Mouse (Mus musculus) thymus, postnatal 10 days (tissue): ENCODE data around the gene Gjb5.
A peak's percentile ranks its signal among the peaks of the same experiment; 100 is the strongest.

ENCODE experiments used
- DNase-seq, 2 experiments: peaks; one replicate each; pipeline ENCODE4 v3.0.0; 2021; ENCODE audit warnings: low spot score in 2 of 2

Gene Gjb5

DNA sequence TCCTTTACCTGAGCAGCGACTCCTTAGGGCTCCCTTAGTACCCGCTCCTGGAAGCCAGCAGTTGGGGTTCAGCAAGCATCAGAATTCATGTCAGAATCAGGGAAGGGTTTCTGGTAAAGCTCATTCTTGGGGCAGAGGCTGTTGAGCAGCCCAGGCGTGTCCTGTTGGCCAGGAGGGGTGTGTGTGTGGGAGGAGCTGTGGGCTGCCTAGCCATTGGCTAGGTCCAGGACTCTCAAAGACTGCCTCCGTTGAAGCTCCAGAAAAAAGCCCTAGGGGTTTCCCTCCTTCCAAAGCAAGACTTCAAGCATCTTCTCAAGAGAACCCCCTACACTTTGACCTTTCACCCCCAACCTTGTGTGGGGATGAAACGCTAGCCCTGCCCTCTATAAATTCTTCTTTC is at the start of gene Gjb5:
Gene Gjb5 (minus strand): TSS at position 164 of the 400 bp plus-strand sequence.
- DNase-seq = no peak

DNA sequence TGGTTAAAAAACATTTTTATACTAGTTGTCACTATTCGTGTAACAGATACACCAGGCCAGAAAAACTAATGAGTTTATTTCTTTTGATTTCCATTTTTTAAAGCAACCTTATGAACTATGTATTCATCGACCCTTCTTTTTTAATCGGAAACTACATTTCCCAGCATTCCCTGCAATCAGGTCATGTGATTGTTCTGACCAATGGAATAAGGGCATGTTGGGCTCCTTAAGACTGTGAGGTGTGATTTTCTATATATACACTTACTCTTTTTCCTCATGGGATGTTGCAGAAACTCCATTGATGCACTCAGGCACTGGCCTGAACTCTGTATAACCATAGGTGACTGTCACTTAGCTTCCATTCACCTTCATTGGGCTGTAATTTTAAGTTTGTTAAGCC is 44.6 kb upstream of the Gjb5 start:
- DNase-seq = no peak

DNA sequence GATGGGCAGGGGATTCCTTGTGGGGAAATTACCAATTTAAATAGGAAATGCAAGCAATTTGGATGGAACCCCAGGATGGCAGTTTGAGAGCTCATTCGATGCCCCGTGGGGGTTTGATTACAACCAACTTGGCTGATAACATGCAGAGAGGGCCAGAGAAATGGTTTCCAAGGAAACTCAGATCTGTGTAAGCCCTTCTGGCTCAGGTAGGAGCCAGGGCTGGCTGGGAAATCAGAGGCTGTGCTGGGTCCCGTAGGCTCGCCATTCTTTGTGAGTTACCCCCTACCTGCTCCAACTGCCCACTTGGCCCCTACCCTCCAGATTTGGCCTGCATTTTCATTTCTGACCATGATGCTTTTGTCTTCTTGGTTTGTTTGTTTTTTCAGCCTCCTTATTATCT is 44.2 kb upstream of the Gjb5 start:
- DNase-seq = no peak

DNA sequence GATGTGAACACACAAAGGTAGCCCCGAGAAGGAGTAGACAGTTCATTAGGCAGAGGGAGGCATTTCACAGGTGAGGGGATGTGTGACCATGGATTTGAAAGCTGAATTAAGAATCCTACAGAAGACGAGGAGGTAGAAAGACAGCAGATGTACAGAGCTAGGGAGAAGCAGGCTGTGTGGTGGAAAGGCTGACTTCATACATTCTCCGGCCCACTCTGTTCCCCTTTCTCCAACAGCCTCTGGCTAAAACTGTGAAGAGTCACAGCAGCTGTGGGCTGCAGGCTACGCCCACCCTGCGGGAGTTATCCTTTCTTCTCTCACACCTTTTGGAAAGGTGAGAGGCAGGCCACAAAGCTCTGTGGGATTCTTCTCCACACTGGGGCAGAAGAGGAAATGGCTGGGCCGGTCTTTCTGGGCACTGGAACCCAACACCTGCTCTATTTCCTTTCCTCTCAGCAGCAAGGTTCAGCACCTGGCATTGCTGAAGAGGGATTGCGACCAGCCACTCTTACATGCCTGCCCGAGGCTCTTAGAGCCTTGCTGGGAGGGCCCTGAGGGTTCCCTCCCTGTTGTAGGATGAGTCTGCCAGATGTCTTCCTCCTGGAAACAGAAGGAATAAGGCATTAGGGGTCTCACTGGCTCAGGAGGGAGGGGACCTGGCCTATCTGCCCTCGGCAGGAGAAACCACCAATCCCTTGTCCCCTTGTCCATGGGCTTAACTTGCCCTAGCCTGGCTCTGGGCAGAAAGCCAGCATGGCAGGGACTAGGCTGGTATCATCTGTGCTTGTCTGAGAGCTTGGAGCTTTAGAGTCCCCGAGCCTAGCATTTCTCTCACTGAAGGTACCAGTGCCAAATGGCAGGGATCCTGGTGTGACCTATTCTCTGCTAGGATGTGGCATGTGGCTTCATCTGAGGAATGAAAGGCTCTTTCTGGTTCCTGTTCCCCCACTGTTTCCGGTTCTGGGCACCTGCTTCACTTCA is 42.5 kb upstream of the Gjb5 start:
- peak; percentile 8 to 9 for DNase-seq

DNA sequence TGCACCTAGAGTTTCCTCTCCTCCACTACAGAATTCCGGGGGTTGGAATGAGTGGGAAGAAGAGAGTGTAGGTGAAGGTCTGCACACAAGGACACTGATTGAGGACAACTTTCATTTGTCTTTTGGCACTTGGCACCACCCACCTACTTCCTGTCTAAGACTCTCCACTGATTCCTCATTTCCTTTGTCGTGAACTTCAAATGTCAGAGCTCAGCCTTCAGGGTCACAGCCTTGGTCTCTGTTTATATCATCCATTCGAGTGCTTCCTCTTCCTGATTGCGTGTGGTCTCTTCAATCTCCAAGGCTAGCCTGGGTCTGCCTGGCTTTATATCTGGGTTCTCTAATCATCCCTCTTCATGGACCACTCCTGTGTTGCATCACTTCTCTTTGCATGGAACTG is 37.6 kb upstream of the Gjb5 start:
- no peak for DNase-seq

DNA sequence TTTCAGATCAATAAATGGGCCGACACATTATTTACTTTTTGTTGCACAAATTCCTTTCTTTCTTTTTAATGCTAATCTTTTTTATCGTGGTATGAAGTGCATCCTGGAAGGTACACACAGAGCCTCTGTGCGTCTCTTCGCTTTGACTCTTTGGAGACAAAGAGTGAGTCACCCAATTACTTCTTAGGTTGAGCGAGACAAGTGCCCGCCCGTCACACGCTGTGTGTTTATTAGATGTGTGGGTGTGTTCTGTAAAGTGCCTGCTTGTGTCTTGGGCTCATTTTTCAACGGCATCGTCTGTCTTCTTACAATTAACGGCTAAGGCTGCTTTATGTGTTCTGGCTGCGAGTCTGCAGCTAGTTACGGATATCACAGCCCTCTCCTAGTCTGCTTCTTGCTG is 31.7 kb upstream of the Gjb5 start:
- DNase-seq = no peak

DNA sequence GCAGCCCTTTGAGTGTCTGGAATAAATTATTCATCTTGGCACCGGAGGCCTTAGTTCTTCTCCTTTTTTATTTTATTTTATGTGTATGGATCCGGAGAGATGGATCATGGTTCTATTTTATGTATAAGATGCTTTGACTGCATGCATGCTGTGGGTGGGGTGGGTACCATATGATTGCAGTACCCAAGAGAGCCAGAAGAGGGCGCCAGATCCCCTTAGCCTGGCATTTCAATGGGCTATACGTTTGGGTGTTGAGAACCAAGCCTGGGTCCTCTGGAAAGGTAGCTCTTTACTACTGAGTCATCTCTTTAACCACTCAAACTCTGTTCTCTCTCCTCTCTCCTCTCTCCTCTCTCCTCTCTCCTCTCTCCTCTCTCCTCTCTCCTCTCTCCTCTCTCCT is 19.4 kb upstream of the Gjb5 start:
- peak in 1 of 2 experiments; percentile 32 for DNase-seq

DNA sequence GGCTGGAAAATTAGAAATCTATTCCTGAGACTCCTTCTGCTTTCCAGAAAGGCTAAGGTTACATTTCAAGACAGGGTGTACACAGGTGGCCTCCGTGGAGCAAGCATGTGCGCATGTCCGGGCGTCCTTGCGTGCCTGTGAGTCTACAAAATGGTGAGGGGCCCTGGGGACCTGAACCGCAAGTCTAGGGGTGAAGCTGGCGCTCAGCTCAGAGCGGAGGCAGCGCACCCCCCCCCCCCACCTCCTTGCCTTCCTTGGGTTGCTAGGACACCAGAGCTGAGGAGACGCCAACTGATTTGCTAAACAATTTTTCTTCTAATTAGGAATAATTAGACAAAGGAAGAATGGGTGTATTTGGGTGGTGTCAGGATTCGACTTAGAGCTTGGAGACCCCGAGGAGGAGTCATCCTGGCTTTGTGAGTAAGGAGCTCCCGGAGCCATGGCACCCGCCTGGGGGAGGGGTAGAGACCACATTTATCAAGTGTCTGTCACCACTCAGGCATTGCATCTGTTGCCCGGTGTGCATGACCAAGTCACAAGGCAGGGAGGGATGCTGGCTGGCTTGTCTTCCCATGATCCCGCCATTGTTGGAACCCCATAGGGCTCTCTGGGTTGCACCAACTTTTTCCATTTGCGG is 17.7 kb upstream of the Gjb5 start:
- no peak for DNase-seq

DNA sequence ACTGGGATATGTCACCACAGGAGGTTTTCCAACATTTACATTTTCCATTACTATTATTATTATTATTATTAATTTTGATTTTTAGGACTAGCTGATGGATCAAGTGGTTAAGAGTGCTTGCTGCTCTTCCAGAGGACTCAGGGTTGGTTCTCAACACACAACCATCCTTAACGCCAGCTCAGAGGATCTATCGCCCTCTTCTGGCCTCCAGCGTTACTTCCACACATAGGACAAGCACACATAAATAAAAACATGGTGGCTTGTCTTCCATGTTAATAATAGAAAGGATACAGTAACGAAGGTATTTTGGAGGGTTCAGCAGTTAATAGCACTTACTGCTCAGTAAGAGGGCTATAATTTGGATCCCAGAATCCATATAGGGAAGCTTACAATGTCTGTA is 16.7 kb upstream of the Gjb5 start:
- no peak for DNase-seq

DNA sequence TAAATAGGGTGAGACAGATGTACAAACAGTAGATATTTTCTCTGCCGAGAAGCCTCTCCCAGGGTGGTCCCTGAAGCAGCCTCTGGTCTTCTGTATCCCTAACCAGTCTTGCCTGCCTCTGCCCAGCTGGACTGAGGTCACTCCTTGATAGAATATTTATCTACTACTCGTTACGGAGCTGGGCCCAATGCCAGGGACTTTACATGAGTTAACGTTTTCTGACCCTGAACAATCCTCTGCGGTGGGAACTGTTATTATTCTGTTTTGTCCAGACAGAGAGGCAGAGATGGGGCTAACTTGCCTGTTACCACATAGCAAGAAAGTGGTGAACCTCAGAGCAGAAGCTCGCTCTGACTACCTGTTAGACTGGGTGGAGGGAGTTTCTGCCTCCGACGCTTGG is 15.5 kb upstream of the Gjb5 start:
- DNase-seq = no peak

DNA sequence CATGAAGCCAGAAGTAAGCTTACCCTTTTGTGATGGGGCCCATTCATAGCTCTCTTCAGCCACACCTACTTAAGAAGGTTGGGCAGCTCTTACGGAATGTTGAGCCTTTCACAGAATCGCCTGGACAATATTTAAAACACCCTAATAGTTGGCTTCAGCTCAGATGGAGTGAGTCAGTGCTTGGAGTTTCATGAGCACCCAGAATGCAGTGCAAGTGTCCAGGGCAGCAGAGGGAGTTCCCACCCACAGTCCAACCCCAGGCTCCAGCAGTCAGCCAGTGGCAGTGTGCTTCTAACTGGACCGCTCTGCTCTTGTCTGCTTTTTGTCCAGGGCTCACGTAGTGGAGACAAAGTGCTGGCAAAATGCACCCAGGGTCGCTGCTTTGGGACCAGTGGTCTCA is 13.6 kb upstream of the Gjb5 start:
- no peak for DNase-seq

DNA sequence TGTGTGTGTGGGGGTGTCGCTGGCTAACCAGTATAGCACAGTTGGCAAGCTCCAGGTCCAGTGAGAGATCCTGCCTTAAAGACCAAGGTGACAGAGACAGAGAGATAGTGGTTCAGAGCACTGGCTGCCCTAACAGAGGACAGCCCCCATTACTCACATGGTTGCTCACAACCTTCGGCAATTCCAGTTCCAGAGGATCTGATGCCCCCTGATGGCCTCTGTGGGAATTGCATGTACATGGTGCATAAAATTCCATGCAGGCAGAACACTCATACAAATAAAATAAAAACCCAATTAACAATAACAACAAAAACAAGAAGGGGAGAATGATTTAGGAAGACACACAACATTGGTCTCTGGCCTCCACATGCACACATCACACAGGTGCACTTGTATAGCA is 12.5 kb upstream of the Gjb5 start:
- peak in 1 of 2 experiments; percentile 8 for DNase-seq

DNA sequence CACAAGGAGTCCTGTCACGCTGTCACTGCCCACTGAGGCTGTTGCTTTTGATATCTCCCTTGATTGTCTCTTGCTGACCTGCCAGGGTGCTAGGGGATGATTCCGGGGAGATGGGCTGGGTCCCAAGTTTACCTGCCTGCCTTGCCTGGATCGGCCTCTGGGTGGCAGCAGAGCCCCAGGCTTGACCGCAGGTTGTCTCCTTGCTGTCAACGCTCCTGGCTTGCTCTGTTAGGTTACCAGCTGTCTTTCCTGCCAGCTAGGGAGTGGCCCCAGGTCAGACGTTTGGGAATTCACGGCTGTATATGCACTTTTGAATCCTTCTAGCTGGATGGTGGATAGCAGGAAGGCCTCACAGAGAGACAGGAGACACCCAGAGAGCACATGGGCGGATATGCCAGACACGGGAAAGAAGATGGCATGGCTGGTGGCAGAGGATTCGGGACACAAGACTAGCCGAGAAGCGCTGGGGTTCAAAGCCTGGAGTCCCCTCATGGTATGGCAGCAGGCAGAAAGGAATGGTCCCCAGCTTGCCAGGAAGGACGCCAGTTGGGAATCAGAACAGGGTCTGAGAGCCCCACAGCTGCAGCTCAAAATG is 10.5 kb upstream of the Gjb5 start:
- DNase-seq = peak in 1 of 2 experiments; percentile 62

DNA sequence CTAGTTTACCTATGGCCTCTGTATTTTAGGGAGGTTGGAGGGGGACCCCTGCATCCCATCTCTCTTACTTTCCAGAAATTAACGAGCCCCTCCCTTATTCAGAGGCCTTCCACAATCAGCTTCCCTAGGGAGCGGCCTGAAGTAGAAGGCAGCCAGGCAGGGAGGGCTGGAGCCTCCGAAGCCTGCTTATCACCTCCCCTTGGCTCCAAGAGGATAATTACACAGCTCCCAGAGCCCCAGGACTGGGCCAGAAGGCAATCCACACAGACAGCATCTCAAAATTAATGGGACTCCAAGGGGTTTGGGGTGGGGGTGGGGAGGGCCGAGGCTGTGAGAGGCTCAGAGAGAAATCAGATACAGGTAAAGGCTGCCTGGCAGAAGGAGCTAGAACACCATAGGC is 7.9 kb upstream of the Gjb5 start:
- DNase-seq = no peak

DNA sequence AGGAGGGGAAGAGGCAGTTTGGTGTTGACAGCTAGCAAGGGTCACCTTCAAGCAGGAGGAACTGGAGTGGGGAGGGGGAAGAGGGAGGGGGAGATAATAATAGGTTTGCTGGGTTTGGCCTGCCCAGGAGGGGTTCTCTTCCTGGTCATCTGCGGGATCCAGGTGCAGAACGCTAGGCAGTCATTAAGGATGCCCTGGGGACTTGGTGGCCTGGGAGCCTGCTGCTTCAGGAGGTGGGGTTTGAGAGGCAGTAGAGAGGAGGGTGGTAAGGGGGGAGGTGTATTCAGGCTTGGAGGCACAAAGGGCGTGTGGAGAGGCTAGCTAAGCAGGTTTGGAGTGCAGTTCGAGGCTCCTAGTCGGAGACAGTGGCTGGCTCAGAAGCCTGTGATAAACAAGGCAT is 7.5 kb upstream of the Gjb5 start:
- DNase-seq = no peak

DNA sequence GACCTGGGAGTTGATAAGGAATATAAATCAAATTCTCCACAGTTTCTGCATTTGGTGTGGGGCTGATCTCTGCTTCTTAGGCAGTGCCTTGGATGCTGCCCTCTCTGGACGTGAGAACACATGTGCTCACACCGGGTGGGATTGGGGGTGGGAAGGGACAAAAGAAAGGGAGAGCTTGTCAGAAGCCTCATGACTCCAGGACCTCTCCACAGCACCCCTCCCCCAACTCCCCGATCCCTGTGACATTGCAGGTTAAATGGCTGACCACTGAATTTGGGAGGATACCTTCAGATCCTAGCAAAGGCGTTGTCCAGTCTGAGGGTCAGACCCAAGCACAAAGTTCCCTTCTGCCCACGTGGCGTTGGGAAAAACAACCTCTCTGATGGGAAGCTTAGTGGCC is 6.5 kb upstream of the Gjb5 start:
- DNase-seq = no peak

DNA sequence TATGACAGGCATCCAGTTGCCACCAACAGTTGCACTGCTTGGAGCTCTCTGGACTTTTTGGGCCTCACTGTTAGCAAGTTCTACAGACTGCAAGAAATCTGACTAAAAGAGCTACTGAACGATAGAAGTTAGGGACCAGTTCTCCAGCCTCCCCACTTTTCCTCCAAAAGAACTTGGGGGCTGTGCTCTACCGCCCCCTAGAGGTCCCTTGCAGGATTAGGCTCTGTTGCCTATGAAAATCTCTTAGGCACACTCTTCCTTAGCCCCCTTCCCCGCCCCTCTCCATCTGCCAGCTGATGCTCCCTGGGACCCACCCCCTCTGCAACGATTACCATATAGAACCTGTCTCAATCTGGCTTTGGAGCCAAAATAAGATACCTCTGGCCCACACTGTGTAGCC is 5.3 kb upstream of the Gjb5 start:
- DNase-seq = peak in 1 of 2 experiments; percentile 5

DNA sequence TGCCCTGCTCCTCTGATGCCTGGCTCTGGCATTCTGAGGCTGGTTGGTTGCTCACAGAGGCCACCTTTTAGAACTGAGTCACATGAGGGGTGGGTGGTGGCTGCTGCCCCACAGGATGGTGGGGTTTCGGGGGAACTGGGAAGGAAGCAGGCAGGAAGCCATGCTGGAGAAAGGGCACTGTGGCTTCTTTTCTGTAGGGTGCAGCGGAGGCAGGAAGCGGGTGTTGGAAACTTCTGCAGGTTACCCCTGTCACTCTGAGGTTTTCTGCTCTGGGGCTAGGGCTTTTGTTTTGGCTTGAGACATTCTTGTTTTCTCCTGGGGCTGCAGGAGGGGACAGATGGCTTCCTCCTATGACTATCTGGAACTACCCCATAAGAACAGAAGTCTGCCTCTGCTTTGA is 4.5 kb upstream of the Gjb5 start:
- DNase-seq = no peak

DNA sequence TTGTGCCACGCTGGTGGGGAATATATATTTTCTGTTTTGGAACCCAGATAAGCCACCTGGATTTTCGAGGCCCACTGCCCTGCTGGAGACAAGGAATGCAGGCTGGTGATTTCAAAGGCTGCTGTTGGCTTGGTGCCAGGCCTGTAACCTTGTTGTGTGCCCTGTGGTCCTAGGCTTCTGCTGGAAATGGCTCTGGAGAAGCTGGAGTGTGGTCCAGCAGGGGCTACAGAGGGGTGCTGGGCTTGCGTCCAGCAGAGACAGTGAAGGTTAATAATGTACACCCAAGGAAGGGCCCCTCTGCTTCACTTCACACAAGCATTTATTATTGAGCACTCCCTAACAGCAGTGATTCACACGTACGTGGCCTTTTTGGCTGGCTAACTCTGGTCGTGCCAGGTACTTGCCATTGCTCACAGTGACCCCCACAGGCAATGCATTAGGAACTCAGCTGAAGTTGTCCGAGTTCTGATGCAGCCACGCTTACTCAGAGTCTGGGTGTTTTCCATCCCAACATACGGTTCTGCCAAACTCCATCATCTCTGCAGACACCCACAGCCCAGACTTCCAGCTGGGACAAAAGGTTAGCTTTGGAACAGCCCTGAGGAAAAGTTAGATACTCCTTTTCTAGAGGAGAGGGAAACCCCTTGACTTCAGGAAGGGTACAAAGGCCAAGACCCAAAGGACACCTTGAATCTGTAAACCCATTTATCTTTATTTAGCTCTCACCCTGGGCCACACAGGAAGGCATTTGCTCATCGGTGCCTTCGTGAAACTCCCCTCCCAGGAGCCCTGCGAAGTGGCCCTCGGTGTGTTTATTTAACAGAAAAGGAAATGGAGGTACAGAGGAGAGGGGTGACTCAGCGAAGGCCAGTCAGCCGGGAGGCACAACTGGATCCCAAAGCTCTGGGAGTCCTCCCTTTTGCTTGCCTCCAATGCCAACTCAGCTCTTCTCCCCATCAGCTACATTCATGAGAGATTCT is 3.2 kb downstream of the Gjb5 start:
- no peak for DNase-seq

DNA sequence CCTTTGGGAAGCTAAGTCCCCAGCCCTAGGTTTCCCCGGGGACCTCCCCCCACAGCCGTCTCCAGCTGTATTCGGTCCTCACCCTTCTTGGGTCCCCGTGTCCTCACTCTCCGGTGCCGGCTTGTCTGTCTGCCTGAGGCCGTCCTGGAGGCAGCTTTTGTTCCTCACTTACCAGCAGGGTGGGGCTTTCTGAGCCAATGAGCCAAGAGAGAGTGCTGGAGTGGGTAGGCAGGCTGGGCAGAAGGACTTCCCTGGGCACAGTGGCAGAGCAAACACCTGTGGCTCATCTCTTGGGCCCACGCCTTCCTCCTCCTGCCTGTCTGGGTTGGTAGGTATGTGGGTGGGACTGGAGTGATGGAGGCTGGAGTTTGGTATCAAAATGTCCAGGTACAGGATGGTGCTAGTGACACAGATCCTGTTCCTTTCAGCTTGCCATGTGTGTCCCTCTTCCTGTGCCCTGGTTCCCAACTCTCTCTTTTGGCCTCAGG is 4.0 kb downstream of the Gjb5 start, which contains the start of gene Gjb4:
Gene Gjb4 (minus strand): TSS at position 131 of the 488 bp plus-strand sequence.
- no peak for DNase-seq

DNA sequence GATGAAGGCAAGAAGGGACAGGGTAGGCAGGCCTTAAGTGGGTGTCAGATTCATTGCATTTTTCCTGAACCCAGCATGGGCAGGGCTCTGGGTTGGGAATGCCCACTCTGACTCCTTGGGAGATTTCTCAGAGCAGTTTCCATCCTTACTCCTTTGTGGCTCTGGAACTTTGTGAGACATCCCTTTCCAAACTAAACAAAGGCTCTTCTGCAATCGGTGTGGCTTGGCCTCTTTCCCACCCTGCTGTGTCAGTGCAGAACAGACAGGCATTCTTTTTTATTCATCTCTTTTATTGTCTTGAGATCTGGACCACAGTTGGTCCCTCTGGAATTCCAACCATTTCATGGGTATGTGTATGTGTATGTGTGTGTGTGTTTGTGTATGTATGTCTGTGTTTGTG is 5.4 kb downstream of the Gjb5 start:
- DNase-seq = no peak
